Mouse (Mus musculus) spleen, postnatal 36 days (tissue): ENCODE data around the gene Becn1.
"Not testable (repeated sequence)": the region's sequence is repeated elsewhere in the genome, so short reads cannot be mapped to it uniquely, and the experiment has no call there.

ENCODE experiments used
- DNase-seq, 2 experiments: peaks; one replicate each; pipeline ENCODE4 v3.0.0; 2022; ENCODE audit warnings: low spot score in 2 of 2, mixed read lengths in 1 of 2

Becn1 gene

DNA sequence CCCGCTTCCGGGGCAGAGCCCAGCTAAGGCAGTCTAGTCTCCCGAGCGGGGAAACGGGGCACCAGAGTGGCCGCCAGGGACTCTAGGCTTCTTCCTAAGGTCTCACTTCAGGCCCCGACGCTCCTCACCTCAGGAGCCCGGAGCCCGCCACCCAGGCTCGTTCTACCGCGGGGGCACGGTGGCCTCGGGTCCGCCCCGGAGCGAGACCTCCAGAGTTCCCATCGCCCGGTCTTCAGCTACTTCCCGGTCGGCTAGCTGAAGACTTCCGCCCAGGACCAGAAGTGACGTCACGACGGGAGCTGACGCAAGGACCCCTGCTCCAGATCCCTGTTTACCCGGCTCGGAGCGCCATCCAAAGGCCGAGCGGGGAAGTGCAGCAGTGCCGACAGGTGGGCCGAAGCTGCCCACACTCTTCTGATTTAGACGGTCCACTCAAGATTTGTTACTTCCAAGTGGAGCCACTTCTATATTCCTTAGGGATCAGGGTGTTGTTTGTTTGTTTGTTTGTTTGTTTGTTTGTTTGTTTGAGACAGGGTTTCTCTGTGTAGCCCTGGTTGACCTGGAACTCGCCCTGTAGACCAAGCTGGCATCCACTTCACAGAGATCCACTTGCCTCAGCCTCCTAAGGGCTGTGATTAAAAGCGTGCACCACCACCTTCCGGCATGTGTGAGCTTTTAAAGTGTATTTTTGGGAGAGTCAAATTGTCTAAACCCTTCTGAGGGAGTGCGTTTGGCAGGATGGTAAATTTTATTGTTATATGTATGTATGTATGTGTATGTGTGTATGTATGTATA is at the start of gene Becn1:
Gene Becn1, minus strand, starts transcription at position 283 of the 795 bp plus-strand sequence.
- DNase-seq: peak; percentile 89 to 92

GRCm38 (mm10) chr11:101351721-101352111 is 49.6 kb upstream of the Becn1 start:
- DNase-seq: no peak

- no peak for DNase-seq
These were observed 49.1 kb upstream of the Becn1 start for GRCm38 (mm10) chr11:101351100-101351720.

- DNase-seq: no peak
These were observed 47.1 kb upstream of the Becn1 start for GRCm38 (mm10) chr11:101349216-101349615.

GRCm38 (mm10) chr11:101348774-101349173 is 46.7 kb upstream of the Becn1 start:
- DNase-seq: no peak

DNA sequence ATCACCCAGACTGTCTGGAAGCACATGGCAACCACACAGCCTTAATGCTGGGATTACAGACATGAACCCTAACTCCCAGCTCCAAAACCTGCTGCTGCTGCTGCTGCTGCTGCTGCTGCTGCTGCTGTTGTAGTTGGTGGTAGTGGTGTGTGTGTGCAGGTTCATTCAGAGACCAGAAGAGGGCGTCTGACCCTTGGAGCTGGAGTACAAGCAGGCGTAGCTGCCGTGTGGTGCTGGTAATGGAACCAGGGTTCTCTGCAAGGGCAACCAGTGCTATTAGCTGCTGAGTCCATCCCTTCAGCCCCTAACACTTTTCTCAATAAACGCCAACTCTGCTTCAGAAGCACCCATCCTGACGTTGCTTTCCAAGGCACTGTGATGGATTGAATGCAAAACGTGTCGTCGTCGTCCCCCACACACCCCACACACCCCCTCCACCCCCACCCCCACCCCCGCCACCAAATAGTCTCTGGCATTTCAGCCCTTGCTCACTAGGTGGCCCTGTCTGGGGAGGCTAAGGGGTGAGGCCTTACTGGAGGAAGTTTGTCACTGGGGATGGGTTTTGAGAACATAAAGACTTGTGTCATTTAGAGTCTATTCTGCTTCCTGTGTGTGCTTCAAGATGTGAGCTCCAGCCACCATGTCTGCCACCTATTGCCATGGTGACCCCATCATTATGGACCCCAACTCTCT is 45.1 kb upstream of the Becn1 start:
- no peak for DNase-seq

DNA sequence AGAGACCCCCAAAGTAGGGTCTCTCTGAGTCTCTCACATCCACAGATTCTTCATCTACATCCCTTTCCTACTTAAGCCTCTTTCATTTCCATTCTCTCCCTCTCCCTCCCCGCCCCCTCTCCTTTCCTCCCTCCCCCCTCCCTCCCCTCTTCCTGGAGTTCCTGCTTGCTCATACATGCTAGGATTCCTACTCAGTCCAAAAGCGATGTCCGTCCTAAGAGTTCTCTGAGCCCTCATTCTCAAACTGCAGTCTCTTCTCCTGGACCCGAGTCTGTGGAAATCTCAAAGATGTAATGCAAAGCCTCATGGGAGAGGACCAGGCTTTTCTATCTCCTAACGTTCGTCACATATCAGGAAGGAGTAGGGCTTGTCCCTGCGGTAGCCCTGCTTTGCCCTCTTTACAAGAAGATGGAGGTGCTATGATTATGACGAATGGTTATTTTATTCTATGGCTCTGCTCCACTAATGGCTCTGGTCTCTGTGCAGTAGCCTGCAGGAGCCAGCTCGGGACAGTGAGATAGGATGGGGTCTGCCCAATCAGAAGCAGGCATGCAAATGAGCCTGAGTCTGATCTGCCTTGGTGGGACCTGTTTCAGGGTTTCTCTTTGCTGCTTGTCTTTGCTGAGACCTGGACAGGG is 36.2 kb upstream of the Becn1 start:
- no peak for DNase-seq

GRCm38 (mm10) chr11:101335685-101336084 is 33.6 kb upstream of the Becn1 start:
- no peak for DNase-seq

DNA sequence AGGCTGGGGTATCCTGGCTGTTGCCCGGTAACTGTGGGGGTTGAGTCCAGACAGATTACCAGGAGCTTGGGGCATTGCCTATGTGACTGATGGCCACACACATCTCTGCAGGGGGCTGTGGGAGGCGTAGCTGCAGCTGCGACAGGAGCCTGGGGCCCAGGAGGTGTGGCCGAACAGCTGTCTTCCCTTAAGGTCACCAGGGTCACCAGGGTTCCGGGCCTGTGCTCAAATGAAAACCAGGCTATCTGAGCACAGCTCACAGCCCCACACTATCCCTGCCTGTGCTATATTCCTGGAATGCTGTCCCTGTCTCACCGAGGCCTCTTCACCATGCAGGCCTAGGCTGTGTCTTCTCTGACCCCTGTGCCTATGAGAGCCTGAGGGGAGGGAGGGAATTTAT is 32.4 kb upstream of the Becn1 start:
- DNase-seq: no peak

- no peak for DNase-seq
These were observed 31.9 kb upstream of the Becn1 start for GRCm38 (mm10) chr11:101334023-101334422.

DNA sequence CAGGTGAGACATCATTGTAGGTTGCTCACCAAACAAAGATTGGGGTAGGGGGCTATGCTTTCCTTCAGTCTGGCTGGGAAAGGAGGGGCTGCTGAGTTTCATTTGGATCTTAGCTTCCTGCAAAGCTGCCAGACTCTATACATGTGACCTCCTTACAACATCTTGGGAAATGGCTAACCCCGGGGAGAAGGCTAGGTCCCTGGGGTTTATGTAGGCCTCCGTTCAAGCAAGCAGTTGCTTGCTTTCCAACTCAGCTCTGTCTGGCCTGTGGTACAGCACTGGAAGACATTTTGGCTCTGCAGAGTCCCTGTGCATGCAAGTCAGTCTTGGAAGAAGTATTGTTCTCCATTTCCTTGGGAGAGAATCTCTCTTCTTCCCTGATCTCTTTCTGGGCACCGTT is 30.5 kb upstream of the Becn1 start:
- DNase-seq: no peak

DNA sequence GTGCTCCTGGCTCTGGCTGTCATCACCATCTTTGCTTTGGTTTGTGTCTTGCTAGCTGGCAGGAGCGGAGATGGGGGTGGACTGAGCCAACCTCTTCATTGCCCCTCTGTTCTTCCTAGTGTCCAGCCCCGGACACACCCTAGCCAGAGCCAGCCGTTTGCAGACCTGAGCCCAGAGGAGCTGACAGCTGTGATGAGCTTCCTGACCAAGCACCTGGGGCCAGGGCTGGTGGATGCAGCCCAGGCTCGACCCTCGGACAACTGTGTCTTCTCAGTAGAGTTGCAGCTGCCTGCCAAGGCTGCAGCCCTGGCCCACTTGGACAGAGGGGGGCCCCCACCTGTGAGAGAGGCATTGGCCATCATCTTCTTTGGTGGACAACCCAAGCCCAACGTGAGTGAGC is 28.9 kb upstream of the Becn1 start:
- not testable (repeated sequence) for DNase-seq

GRCm38 (mm10) chr11:101330371-101330924 is 28.4 kb upstream of the Becn1 start, which contains the start of gene Aoc3:
Gene Aoc3 (plus strand): TSS chr11:101330605.
- no peak for DNase-seq

DNA sequence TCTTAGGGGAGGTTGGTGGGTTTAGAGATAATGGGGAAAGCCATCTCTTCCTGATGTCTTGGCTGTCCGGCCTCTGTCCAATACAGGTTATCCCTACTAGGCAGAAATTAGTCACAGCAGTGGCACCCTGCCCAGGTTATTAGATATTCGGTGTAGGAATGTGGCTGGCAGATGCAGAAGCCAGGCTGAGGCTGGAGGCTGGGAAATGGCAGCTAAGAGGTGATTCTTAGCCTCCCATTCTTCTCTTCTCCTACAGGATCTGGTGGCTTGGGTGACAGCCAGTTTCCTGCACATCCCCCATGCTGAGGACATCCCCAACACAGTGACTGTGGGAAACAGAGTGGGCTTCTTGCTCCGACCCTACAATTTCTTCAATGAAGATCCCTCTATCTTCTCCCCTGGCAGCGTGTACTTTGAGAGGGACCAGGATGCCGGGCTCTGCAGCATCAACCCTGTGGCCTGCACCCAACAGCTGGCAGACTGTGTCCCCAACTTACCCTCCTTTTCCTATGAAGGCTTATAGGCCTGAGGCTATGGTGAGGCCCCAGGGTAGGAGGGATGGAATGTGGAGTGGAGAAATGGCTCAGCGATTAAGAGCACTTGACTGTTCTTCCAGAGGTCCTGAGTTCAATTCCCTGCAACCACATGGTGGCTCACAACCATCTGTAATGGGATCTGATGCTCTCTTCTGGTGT is 27.0 kb upstream of the Becn1 start:
- DNase-seq: no peak

GRCm38 (mm10) chr11:101327311-101327710 is 25.2 kb upstream of the Becn1 start:
- DNase-seq: no peak

DNA sequence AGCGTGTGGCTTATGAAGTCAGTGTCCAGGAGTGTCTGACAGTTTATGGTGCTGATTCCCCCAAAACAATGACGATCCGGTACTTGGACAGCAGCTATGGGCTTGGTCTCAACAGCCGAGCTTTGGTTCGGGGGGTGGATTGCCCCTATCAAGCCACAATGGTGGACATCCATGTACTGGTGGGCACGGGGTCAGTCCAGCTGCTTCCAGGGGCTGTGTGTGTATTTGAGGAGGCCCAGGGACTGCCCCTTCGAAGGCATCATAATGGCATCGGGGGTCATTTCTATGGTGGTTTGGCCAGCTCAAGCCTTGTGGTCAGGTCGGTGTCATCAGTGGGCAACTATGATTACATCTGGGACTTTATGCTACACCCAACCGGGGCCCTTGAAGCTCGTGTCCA is 24.1 kb upstream of the Becn1 start:
- no peak for DNase-seq

DNA sequence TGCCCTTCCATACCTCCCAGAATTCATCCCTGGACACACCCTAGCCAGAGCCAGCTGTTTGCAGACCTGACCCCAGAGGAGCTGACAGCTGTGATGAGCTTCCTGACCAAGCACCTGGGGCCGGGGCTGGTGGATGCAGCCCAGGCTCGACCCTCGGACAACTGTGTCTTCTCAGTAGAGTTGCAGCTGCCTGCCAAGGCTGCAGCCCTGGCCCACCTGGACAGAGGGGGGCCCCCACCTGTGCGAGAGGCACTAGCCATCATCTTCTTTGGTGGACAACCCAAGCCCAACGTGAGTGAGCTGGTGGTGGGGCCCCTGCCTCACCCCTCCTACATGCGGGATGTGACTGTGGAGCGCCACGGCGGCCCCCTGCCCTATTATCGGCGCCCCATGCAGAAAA is 23.1 kb upstream of the Becn1 start:
- DNase-seq: not testable (repeated sequence)

- DNase-seq: no peak
These were observed 22.7 kb upstream of the Becn1 start, which contains the start of gene Aoc2 for GRCm38 (mm10) chr11:101324763-101325162. Gene Aoc2 (plus strand): TSS chr11:101325063.

- peak; percentile 30 to 37 for DNase-seq
These were observed 21.5 kb upstream of the Becn1 start for GRCm38 (mm10) chr11:101323609-101324008.

GRCm38 (mm10) chr11:101316501-101316917 is 14.4 kb upstream of the Becn1 start:
- DNase-seq: peak; percentile 39 to 58
